Mouse (Mus musculus) lung, postnatal 10 days (tissue): ENCODE measurements around the gene Ptprm.

Experiments used
- DNase-seq: peaks from one replicate; pipeline ENCODE4 v3.0.0; 2021

Gene Ptprm

DNA sequence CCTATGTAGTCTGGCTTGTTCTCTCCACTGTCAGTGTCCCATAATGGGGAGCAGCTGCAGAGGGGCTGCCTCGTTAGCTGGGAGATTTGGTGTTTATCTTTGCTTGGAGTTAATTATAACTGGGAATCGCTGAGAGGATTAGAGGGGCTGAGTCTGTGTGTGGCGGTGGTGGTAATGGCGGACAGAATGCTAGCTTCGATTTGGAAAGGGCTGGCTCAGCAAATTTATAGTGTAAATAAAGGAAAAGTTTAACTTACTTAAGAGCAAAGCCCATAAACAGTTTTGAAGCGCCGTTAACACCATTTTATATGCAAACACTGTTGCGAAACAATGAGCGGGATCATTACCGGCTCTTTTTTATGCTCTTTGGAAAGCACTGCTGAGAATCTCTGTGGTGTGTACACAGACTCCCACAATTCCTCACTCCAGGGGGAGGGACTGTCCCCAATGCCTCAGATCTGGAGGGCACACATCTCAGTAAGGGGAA is 597.2 kb downstream of the Ptprm start:
- DNase-seq = peak; percentile 38

DNA sequence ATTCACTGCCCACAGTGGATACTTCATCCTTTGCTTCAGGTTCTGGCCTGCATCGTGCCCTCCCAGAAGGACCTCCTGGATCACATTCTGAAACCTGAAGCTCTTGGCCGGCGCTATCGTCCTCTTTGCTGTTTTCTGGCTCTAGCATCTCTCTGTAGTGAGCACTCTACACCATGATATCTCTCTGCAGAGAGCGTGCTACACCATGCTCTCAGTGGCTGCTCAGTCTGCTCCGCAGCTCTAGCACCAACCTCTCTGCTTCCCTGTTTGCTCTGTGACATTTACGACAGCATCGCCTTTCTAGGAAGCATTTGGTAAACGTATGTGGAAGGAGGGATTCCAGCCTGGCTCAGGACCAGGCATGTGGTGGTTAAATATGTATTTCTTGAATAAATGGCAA is 597.8 kb downstream of the Ptprm start:
- no peak for DNase-seq

DNA sequence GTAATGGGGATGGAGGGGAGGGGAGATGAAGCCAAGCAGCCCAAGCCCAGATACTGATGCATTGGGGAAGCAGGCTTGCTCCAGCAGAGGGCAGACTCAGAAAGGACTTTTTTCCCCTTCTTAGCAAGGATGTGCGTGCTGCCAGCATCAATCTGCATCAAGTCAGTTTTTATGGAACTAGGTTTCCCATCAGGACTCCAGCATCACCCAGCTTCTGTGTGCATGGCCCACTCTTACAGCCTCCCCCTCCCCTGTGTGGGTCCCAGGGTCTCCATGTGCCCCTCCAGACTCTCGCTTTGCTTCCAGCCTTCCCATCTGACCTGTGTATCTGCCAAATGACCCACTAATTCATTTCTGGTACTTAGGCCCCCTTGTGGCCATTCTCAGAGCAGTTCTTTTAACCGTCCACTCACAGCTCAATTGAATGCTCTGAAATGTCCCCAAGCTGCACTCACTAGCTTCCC is 599.0 kb downstream of the Ptprm start:
- DNase-seq = peak; percentile 65

DNA sequence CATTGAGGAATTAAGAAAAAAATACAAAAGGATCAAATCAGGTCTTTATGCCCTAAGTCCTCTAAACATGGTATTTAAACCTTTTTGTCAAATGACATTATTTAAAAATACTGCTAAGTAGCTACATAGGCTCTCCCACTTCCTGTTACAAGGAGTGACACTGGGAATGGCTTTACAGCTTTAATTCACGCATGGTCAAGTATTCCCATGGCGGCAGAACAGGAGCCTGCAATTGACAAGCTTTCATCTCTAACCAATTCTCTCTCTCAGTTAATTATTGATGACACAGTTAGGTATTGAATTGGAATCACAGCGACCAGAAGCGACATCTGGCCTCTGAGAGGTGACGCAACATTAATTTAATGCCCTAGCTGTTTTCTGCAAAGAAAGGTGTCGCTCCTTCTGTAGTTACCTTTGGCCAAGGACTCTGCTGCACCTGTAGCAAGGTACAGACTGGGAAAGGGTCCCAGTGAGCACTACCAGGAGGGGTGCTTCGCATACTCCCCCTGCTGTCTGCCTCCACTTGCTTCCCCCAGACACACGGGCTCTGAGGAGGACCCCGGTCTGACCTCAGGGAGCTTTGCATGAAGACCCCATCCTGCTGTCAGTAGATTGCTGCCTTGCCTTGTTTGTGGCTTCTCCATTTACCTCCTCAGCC is 599.9 kb downstream of the Ptprm start:
- DNase-seq = no peak

DNA sequence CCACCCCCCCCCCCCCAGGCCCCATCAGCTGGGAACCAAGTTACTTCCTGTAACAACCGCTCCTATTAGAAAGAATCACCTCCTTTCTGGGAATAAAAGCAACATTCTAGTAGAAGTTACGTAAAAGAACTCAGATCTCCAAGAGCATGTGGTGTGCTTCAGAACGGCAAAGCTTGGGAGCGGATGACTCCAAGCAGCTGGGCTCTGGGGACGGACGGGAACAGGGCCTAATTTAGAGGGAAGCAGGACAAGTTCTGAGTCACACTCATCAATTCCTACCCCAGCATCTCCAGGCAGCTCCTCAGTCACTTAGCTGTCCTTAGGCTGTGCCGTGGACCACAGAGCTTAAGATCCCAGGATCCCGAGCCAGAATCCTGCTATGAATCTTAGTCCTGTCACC is 602.5 kb downstream of the Ptprm start:
- DNase-seq = peak; percentile 29

DNA sequence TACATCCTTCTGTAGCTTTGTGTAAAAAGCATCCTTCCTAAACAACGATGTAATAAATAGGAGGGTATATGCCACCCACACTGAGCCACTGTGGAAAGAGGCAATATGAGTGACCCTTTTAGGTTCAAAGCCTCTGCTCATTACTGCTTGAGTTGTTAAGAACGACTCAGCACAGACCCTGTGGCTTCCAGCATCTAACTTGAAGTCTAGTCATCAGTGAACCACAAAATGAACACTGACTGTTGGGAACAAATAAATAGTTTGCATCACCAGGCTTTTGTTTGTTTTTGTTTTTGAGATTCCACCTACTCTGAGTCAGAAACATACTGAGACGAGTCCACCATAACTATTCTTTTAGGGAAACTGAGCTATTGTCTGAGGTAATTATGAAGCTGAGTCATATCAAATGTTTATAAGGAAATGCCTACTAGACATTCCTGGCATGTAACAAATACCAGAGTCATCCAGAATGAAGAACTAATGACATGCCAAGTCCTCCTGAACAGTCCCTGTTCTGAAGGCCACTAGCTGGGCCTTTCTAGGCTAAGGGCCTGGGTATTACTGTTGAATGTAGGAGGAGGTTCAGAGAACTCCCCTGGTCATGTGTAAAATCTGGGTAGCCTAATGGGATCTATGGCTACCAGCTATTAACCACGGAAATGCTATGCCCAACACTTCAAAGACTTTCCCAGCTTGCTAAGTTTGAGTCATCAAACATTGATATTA is 603.6 kb downstream of the Ptprm start:
- no peak for DNase-seq

DNA sequence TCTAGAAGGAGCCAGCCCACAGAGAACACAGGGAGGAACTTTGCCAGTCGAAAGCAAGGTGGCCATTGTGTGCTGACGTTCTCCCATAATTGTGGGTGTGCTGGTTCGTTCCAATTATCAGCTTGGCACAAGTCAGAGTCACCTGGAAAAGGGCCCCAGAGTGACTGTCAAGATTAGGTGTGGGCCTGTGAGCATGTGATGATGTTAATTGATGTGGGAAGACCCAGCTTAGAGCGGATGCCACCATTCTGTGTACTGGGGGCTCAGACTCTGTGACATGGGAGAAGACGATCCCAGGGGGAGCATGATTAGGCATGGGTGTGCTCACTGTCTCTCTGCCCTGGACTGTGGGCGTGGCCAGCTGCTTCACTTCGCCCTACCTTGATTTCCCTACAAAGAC is 604.3 kb downstream of the Ptprm start:
- no peak for DNase-seq

DNA sequence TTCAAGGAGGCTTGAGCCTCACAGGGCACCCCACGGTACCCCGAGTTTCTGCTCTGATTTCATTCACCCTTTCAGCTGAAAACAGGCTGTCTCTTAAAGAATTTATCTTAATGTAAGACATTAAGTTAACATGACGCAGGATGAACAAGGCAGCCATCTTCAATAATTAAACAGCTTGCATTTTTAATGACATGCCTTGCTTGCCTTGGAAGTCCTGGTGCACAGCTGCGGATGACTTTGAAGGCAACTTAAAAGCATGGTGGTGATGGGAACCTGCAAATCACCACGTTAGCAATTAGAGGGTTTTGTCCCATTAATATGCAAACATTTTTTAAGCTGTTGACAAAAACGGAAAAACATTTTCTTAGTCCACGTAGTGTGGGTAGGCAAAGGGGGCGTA is 607.8 kb downstream of the Ptprm start:
- no peak for DNase-seq

DNA sequence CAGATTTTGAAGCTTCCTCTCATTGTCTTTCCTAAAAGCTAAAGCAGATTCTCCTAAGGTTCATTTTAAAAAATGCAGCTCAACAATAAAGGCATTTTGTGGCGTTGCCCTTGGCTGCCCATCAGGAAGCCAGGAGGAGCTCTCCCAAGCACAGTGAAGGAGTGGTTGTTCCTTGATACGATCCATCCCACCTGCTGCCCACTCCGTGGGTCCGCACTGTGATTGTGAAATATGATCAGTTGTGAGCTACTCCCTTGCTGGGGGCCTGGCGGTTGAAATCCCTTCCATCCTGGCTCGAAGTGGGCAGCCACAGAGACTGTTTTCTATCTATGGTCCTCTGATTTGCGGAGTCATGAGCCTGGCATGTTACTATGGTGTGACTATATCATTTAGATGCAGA is 610.9 kb downstream of the Ptprm start:
- DNase-seq = no peak

DNA sequence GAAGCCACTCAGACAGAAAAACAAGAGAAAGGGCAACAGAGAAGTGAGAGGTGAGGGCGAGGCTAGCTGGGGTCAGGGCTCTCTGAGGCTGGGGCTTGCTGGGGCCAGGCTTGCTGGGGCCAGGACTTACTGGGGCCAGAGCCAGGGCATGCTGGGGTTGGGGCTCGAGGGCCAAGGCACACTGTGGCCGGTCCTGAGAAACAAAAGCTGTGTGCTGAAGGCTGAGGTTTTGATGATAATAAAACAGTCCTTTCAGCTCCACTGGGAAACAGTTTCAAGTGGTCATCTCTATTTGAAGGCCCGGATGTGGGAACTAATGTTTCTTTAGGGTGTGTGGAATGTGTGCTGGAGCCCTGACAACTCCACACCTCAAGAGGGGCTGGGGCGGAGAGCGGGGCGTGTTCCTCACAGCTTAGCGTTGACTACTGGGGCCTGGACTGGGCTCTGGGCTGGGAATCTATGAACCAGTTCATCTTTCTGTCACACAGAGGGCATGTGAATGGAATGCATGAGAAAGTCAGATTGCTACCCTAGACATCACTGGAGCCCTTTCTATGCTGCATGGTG is 615.4 kb downstream of the Ptprm start:
- peak; percentile 36 for DNase-seq

DNA sequence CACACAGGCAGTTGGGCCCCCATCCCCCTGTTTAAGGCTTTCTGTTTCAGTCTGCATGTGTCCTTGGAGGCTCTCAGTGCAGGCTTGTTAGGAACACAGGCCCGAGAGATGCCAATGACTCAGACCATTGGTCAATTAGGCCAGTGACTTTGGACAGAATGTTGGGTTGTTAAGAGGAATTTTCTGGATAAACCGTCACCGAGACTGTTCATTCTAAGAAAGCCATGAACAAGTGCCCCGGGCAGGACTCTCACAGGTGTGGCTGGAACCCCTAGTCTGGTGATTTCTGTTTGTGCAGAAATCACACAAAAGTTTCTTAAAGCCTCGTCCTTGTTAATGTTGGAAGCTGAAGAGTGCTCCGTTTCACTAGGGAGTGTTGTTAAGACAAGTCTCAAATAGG is 615.9 kb downstream of the Ptprm start:
- DNase-seq = no peak

DNA sequence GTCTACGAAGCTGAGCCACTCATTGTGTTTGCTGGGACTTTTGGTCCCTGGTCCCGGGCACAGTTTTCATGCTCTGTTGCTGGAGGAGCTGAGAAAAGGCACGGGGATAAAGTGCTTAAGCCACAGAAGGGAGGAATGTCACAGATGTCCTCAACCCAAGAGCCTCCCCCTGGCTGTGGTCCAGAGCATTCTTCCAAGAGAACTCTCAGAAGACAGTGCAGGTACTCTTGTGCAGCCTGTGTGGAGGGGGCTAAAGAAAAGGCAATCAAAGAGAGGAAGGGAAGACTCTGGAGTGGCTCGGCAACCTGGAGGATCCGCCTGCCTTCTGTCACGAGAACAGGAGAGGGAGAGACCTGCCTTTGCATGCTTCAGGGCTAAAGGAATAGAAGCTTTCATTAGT is 617.8 kb downstream of the Ptprm start:
- peak; percentile 23 for DNase-seq

DNA sequence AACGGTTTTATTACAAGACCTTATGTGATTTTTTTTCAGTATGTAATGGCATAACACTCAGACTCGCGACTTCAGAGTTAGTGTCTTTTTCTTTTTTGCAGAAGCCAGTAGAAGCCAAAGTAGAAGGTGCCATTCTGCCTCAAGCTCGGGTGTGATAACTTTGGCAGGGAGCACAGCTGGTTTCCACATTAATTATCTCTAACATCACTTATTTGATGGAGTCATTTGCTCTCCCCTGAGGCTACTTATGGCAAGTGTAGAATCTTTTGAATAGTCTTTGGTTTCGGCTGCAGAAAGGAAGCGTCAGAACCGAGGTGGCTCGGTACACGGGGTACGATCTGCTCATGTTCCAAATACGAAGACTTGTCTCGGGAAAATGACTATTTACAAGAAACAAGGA is 620.7 kb downstream of the Ptprm start:
- no peak for DNase-seq

DNA sequence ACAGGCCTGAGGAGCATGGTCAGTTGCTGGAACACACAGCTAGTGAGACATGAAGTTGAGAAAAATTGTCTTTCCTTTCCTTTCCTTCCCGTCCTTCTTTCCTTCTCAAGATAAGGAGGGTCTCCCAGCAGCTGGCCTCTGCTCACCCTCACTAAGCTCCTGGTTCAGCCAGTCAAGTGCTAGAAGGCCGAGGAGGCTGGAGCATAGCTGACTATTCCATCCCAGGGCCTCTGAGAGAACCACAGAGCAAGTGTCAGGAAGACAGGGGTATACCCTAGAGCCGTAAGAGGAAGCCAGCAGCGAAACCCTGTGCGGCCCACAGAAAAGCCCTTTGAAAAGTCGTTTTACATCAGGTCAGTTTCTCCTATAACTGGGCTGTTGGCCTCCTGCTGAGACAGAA is 624.3 kb downstream of the Ptprm start:
- DNase-seq = no peak

DNA sequence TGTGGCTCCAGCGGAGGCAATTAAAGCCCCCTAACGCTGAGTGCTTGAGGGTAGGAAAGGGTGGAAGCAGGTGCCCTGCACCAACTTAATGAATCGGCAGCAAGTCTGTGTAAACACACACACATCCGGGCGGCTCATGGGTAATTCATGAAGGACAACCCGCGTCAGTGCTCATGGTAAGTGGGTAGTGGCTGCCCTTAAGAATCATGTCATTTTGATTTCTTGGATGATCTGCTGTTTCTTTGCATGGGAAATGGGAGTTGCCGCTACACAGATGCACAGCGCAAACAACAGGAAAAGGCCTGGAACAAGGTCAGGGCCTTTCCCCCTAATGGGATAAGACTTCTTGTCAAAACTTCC is 633.3 kb downstream of the Ptprm start:
- DNase-seq = no peak

DNA sequence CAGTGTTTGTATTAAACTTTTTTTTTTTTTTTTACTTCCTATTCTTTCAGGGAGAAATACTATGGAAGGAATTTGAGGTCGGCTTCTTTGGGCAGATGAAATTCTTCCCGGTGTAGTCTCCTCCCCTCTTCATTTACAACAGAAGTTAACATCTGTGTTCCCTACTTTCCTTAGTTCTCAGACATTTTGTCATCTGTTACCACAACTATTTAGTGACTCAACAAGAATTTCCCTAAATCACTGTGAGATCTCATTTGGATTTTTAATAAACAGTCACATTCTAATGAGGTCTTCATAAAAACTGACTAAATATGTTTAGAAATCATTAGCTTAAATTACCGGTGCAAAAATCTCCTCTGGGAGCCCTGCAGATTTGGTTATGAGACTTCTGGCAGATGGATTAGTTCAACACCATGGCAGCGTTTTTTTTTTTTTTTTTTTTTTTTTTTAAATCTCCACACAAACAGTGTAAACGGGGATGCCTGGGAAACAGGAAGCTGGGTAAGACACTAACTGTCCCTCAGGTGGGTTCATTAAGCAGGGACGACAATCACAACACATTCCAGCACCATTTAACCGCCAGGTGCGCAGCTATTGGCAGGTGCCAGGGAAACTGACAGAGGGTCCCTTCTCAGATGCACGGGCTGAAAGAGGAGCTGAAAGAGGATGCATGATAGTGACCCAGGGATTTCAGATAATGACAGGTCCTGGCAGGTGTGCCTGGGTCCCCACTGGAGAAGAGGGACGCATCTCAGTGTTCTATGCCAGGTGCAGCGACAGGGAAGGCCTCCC is 633.9 kb downstream of the Ptprm start:
- DNase-seq = no peak

DNA sequence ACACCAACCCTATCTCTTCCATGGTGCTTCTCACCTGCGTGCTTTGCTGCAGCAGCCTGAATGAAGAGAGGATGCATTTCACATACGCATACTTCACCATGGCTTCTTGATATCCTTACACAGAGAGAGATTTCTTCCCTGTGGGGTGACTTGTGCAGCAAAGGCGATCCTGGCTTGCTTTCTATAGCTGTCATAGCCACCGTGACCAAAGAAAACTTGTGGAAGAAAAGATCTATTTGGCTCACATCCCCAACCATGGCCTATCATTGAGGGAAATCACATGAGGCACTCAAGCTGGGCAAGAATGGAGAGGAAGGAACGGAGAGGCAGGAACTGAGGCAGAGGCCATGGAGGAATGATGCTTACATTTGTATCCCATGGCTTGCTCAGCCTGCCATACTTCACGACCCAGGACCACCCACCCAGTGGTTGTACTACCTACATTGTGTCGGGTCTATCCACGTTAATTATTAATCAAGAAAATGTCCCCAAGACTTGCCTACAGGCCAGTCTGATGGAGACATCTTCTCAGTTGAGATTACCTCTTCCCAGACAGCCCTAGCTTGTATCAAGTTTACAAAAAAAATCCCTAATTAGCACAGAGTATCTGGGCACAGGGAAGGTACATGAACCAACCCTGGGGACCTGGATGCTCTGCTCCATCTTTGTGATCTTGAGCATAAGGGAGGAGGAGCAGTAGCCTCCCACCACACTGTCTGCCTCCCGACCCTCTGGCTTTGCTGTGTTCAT is 641.6 kb downstream of the Ptprm start:
- DNase-seq = no peak

DNA sequence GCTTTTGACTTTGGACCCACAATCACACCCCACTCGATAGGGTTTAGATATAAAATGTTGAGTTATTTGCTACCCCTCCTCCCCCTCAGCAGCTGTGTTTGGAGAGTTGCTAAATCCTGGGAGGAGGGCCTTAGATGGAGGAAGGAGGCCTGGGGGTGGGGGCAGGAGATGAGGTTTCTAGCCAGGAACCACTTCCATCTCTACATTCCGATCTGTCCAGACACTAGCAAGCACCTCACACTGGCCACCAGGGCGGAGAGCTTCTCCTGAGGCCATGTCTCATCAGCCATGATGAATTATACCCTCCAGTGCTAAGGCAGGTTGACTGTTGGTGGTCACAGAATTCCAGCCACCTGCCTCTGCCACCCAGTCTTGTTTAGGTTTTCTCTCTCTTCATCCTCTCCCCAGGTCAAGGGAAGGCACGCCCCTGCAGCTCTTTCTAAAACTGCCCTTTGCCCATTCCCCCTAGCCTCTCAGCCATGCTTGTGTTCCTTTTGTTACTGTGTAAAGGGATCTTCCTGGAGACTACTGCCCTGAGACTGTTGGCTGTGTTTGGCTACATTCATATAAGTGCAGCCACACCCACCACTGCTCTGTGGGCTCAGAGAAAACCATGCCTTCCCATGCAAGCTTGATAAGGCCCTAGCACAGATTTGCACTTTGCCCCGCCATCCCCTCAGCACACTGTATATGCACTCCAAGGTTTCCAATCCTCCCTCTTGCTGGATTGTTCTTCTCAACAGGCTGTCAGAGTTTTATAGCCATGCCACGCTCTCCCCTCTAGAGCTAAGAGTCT is 642.8 kb downstream of the Ptprm start:
- DNase-seq = no peak

DNA sequence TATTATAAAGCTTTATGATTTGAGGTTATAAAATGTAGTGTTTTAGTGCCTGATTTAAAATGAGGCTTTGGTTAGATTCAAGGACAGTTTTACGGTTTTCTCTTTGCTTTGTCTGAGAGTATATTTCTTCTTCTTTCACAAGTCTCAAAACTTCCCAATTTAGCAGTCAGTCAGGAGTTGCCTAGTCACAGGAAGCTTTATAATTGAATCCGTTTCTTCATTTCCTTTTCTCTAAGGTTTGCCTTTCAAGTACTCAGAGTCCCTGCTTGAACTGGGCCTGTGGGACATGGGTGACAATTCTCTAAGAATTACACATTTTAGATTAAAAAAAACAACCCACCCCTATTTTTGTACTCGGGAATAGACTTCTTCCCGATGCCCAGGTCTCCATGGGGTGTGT is 643.7 kb downstream of the Ptprm start:
- no peak for DNase-seq

DNA sequence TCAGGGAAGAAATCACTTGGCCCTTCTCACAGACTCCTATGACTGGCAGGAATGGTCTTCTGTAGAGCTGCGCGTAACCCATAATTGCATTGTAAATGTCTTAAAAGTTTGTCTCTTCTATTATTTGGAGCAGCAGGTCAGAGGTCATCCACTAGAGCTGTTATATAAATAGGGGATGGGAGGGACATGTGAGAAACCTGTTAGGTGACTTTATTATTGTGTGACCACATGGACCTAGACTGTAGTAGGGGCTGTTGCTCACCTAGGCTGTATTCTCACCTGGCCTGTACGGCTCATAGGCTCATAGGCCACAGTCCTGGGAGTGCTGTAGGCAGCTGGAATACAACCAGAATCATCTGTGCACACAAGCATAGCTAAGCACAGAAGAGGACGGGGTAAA is 645.5 kb downstream of the Ptprm start:
- DNase-seq = no peak

DNA sequence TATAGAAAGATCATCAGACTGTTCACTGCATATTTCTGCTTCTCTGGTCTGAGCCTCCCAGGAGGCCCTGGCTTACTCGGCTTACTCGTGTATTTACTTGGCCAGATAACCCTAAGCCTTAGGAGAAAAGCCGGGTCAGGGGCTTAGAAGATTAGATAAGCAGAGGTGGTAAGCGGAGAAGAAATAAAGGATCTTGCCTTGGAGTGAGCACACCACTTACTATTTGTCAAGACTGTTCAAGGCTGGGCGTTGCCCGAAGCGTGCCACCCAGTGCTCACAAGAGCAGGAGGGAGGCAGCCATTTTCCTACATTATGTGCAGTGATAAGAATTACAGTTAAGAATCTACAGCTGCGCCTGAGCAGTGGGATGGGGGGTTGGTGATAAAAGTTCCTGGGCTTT is 646.6 kb downstream of the Ptprm start:
- DNase-seq = no peak
